Mouse (Mus musculus) lung, adult 2 months (tissue): ENCODE results near the gene Tbx2.

Source experiments
- CTCF ChIP-seq: fragments of 200-500 bp; IDR thresholded peaks from 2 replicates; pipeline ENCODE4 v1.5.1; 2011; ENCODE audit warnings: mild to moderate bottlenecking, low read length, control low read depth; ENCODE audit not compliant: insufficient read depth
- POLR2A ChIP-seq: fragments of 200-500 bp; IDR thresholded peaks from 2 replicates; pipeline ENCODE4 v1.6.1; 2011; ENCODE audit warnings: low read depth, mild to moderate bottlenecking, control low read depth, low read length, borderline replicate concordance; ENCODE audit errors: extremely low read depth

DNA sequence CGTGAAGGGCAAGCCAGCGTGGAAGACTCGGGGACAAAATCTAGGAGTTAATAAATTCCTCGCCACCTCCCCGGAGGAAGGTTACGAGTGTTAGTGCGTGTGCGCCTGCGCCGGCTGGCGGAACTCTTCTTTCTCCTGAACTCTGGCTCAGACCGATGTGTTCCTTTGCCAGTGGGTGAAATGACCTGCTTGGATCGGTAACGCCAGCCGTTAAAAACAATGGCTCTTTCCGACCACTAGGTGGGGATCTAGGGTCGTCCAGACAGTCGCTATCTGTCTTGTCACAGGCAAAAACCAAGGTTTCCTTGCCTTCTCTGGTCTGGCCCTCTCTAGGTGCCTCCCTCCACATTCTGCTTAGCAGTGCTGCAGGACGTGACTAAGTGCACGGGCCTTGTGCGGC is 16.7 kb downstream of the Tbx2 start:
- TF ChIP-seq CTCF: peak; percentile 90
- TF ChIP-seq POLR2A: no peak
